Mouse (Mus musculus) spleen, adult 18-20 months (tissue): ENCODE measurements around the gene Gpcpd1.

ENCODE experiments used
- DNase-seq, 2 experiments: peaks; one replicate each; pipeline ENCODE4 v3.0.0; 2022; ENCODE audit warnings: mixed read lengths in 2 of 2

Gene Gpcpd1

DNA sequence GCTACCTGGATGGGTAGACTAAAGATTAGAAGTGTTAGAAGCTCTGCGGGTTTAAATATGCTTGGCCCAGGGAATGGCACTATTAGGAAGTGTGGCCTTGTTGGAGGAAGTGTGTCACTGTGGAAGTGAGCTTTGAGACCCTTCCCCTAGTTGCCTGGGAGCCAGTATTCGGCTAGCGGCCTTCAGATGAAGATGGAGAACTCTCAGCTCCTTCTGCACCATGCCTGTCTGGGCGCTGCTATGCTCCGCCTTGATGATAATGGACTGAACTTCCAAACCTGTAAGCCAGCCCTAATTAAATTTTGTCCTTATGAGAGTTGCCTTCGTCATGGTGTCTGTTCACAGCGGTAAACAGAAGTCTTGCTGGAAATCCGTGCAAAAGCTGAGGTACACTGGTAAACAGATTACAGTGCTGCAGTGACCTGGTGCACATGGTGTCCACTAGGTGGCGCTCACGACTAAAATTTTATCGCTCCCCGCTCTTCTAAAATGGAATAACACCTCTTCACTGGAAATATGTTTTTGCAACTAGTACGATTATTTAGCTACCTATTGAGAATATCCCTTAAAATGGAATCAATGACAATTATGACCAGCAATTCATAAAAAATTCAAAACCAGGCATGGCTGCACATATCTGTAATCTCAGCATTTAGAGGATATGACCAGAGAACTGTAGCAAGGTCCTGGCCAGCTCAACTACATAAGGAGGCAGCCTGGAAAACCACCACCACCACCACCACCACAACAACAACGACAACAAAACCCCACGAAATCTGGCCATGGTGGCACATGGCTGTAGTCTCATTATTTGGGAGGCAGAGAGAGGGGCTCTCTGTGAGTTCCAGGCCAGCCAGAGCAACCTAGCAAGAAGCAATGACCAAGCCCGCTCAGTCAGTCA, 71.1 kb downstream of the Gpcpd1 start:
- peak; percentile 40 to 76 for DNase-seq

GRCm38 (mm10) chr2:132515607-132516006, 71.9 kb downstream of the Gpcpd1 start:
- no peak for DNase-seq

DNA sequence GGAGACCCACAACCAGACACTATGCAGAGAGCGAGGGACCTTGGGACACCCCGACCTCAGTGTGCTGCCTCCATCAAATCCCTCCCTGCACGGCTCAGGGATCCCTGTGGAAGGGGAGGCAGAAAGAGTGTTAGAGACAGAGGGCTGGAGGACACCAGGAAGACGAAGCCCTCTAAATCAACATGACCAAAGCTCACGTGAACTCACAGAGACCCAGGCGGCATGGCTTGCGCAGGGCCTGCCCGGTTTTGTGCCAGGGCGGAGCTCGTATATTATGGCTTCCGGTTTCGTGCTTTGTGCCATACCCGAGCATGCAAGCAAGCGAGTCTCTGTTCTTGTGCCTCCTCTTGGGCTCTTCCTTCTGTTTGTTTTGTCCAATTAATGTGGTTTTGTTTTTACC, 72.5 kb downstream of the Gpcpd1 start:
- no peak for DNase-seq

DNA sequence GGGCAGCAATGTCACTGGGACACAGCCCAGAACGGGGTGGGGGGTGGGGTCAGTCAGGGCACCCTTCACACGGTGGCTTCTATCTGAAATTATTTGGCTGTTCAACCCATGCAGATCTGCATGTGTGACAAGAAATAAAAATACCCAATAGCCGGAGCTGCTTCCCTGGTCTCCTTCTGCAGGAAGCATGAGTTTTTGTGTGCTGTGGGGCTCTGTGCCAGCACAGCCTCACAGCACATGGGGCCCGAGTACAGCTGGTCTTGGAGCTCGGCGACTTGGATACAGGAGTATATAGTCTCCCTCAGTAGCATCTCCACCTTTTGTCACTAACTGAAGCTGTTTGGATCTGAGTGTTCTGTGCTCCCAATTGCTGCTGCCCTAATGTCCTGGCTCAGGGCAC, 73.2 kb downstream of the Gpcpd1 start:
- no peak for DNase-seq

GRCm38 (mm10) chr2:132513371-132514181, 74.0 kb downstream of the Gpcpd1 start:
- DNase-seq = no peak

DNA sequence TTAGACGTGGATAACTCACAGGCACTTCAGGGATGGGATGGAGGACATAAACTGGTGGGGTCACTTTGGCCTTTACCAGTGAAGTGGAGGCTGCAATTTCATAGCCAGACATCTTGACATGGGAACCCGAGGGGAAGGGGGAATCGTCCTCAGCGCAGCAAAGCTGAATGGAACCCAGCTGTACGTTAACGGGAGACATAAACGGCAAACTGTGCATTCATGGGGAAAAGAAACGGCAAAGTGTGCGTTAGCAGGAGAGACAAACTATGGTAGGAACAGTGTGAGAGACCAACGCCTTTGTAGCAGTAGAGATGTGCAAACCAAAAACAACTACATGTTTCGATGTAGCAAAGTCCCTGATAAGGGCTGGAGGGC, 74.6 kb downstream of the Gpcpd1 start:
- no peak for DNase-seq

DNA sequence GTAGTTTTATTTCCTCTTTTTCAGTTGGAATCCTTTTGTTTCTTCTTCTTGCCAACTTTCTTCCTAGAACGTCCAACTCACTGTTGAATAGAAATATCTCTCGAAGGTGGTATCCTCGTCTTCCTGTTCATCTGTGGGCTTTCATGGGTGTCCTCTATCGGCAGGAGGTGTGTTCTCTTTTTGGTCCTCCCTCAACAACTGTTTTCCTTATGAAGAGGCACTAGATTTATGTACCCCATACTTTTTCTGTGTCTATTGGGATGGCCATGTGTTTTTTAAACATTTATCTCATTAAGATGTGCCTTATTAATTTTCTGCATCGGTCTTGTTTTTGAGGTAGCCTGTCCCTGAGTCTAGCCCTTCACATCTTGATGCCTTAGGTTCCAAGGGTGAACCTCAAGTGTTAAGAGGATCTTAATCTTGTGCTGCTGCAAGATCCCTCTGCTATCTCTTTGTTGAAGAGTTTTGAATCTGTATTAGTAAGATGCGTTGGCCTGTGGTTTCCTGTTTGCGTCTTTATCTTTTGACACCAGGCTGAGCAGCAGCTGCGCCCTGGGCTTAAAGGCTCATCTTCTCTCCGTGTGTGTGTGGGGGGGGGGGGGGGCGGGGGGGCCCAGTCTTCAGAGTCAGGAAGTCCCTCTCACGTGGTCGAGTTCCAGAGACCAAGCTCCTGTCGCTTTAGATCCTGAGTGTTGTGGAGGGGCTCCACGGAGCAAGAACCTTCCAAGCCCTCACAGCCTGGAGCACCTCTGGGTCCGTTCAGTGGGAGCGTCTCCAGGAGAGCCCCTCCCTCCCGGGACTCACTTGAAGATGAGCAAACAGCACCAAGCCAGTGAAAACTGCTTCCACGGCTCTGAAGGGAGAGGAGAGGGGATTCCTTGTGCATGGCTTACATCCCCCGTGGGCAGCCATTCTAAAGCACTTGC, 75.2 kb downstream of the Gpcpd1 start:
- peak in 1 of 2 experiments; percentile 16 for DNase-seq

DNA sequence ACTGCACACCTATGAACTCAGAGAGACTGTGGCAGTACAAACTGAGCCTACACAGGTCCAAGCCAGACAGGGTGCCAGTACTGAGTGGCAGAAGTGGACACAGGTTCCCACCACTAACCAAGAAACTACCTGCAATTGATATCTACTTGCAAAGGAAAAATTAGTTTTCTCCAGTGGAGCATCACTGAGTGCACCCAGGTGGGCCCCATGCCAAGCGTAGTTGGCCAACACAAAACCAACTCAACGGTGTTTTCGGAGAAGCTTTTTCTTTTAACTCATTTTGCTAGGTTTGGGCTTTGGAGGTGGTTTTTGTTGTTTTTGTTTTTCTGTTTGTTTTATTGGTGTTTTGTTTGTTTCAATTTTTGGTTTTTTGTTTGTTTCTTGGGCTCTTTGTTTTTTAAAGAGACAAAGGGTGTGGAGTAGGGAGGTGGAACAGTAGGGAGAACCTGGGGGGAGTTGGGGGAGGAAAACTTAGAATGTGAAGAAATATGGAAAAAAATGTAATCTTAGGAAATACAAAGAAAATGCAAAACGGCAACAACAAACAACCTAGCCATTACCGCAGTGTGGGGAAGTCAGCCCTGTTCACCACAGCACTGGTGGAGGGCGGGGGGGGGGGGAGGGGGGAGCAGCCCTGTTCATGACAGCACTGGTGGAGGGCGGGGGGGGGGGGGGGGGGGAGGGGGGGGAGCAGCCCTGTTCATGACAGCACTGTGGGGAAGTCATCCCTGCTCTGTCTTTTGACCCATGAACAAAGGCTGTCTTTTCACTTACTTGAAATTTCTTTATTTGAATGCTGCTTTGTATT, 76.3 kb downstream of the Gpcpd1 start:
- DNase-seq = no peak

DNA sequence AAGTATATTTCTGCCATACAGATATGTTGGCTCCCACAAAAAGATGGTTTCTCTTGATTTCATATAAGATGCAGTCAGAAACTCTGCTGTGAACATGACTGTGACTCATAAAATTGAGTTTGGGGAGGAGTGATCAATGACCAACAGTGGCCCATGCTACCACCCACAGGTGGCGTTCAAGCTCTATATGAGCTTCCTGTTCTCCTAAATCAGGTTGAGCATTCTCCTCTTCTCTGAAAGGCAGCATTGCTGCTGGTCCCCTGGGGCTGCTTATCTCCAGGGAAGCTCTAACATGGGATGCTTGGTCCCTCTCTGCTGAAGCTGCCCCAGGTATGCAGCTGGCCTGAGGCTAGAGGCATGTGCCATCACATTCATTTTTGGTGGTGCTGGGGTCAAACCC, 77.8 kb downstream of the Gpcpd1 start:
- no peak for DNase-seq

DNA sequence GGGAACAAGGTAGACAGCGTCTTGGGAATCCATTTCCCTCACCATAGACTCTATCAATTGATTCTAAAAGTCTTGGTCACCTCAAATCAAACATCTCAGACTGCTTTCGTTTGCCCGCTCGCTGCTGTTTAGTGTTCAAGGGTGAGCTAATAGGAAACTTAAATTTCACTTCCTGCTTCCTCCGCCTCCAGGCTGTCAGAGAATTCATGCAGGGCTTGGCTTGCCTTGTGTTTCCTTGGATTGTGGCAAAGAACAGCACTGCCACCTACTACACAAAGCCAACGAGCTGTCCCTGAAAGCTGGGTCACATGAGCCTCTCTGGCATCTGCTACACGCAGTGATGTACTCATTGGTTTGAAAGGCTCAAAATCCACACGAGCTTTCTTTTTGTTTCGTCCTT, 78.3 kb downstream of the Gpcpd1 start:
- no peak for DNase-seq

GRCm38 (mm10) chr2:132507521-132507920, 80.0 kb downstream of the Gpcpd1 start:
- DNase-seq = no peak

DNA sequence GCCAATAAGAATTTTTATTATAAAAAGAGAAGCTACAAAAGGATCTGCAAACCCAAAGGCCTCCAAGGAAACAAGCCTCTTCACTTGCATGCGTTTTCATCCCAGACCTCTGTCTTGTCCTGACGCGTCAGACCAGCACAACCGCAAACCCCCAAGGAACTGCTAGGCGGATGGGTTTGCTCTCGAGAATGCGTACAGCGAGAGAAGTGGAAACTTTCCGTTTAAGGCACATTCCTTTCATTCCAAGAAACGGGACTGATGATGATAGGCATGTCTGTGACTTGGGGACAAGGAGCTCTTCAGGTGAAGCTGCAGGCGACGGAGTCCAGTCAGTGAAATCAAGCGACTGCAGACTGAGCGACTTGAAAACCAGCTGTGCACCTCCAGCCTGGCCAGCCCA, 80.4 kb downstream of the Gpcpd1 start:
- no peak for DNase-seq

DNA sequence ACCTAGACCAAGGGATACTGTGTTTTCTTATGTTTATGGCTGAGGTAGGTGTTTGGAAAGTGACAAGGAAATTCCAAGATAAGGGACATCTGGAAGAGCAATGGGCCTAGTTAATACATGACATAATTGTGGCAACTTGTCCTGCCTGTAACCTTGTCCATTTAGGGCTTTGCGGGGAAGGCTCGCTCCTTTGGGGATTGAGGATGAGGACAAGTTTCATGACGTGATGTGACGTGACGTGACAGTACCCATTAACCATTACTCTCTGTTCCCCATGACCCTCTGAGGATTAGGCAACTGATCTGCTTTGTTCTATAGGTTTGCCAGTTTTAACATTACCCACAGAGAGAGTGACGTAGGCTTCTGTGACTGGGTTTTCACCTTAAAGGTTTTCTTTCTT, 81.7 kb downstream of the Gpcpd1 start:
- no peak for DNase-seq

GRCm38 (mm10) chr2:132498344-132498743, 89.2 kb downstream of the Gpcpd1 start:
- no peak for DNase-seq

DNA sequence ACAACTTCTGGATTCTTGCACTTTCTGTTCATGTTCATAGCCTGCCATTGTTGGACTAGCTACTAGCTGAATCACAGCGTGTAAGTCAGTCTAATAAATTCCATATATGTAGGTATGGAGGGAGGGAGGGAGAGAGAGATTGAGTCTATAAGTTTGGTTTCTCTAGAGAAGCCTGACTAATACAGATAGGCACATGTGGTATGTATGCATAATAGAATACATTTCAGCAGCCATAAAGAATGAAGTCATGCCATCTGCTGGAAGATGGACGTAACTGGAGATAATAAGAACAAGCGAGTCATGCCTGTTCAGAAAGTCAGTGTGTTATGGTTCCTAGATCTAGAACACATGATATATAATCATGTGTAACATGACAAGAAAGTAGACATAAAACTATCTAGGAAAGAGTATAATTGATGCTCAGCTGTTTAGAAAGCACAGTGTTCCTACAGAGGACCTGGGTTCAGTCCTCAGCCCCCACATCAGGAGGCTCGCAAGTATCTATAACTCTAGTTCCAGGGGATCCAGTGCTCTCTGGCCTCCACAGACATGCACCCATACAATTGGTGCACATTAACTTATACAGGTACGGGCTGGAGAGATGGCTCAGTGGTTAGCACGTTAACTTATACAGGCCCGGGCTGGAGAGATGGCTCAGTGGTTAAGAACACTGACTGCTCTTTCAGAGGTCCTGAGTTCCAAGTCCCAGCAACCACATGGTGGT, 90.0 kb downstream of the Gpcpd1 start:
- DNase-seq = no peak

DNA sequence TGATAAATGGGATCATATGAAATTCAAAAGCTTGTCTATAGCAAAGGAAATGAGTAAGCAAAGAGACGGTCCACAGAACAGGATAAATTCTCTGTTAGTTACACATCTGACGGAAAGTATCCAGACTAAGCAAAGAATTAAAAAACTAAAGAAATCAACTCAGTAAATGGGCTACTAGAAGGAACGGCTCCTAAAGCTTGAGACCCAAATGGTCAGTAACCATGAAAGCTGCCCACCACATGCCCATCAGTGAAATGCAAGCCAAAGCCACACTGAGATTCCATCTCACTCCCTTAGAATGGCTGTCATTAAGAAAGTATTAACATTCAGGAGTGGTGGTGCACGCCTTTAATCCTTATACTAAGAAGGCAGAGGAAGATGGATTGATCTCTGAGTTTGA, 94.3 kb downstream of the Gpcpd1 start:
- no peak for DNase-seq

DNA sequence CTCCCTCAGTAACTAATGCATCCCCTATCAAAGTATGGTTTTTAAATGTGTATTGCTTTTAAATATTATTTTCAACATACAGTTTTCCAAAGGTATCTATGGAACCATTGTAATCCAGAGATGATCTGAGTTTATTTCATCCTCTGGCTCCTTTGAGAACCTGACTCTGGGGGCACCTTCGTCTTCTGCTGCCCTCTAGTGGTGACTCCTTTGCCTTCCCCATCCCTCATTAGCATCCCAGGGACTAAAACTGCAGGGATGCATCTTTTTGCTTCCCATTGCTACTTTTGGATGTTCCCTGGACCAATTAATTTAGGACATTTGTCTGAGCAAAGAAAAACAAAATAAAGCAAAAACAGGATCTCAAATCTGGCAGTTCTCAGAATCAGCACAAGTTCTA, 102.1 kb downstream of the Gpcpd1 start:
- peak in 1 of 2 experiments; percentile 42 for DNase-seq

GRCm38 (mm10) chr2:132481547-132481946, 106.0 kb downstream of the Gpcpd1 start:
- DNase-seq = no peak
